Mouse (Mus musculus) midbrain, embryonic 15.5 days (tissue): ENCODE data around the gene Pdlim7. TPM values are rescaled to one million over a fixed set of nuclear protein-coding genes. Genes with fewer than 3 reads are reported as not detected.

Experiments used
- ATAC-seq: fragments of 200-750 bp; cut with Nextera tagmentation; replicated peaks from 2 replicates; pipeline ENCODE4 v1.8.0; 2017; ENCODE audit warnings: moderate TSS enrichment
- H3K27ac ChIP-seq: fragments of 300-500 bp; sonication (generic); 2 replicates; pipeline ENCODE4 v1.5.1; 2015; ENCODE audit warnings: mild to moderate bottlenecking, inconsistent platforms
- H3K27me3 ChIP-seq: fragments of 300-500 bp; sonication (generic); replicated peaks from 2 replicates; pipeline ENCODE4 v1.6.1; 2015; ENCODE audit warnings: inconsistent platforms
- H3K36me3 ChIP-seq: fragments of 300-500 bp; sonication (generic); replicated peaks from 2 replicates; pipeline ENCODE4 v1.6.1; 2015; ENCODE audit warnings: inconsistent platforms
- H3K4me1 ChIP-seq: fragments of 300-500 bp; sonication (generic); 2 replicates; pipeline ENCODE4 v1.6.1; 2015; ENCODE audit warnings: inconsistent platforms
- H3K4me2 ChIP-seq: fragments of 300-500 bp; sonication (generic); 2 replicates; pipeline ENCODE4 v1.6.1; 2015; ENCODE audit warnings: inconsistent platforms, mild to moderate bottlenecking, moderate library complexity
- H3K4me3 ChIP-seq: fragments of 300-500 bp; sonication (generic); 2 replicates; pipeline ENCODE4 v1.5.1; 2015; ENCODE audit warnings: mild to moderate bottlenecking, inconsistent platforms
- H3K9ac ChIP-seq: fragments of 300-500 bp; sonication (generic); 2 replicates; pipeline ENCODE4 v1.6.1; 2015; ENCODE audit warnings: mild to moderate bottlenecking, inconsistent platforms
- H3K9me3 ChIP-seq: fragments of 300-500 bp; sonication (generic); 2 replicates; pipeline ENCODE4 v1.6.1; 2016; ENCODE audit warnings: inconsistent platforms
- WGBS: fragments of 180-500 bp; shearing (Covaris S2); methylation state at CpG from one replicate; pipeline ENCODE4 v1.1.7; 2015; ENCODE audit warnings: mixed read lengths; 5-methylcytosine and 5-hydroxymethylcytosine counted together
- polyA plus RNA-seq: library from polyadenylated mRNA; unstranded; fragments of >200 nt; fragmentation: Nextera tagmentation; extraction: Ambion mirVana; gene quantifications from 2 replicates; pipeline ENCODE4 v1.2.1, GENCODE M21; 2015

Gene Pdlim7
- polyA plus RNA-seq, 1 experiment from 2014 or later, result 171 TPM

- peak; percentile 62 for ATAC-seq
- peaks cover 92% of the 10 kb centered on the region for H3K4me1 ChIP-seq
- H3K9ac ChIP-seq, result peak overlapping the region; percentile 68
- under 1% methylated on average over 54 of the region's 54 CpGs for WGBS
- peak overlapping the region; percentile 89 for H3K27ac ChIP-seq
- H3K9me3 ChIP-seq, result no peaks in the 10 kb centered on the region
- peak overlapping the region; percentile 97 for H3K4me2 ChIP-seq
- H3K36me3 ChIP-seq, result peaks cover 17% of the 10 kb centered on the region
- H3K4me3 ChIP-seq, result peak overlapping the region; percentile 44
- H3K27me3 ChIP-seq, result no peaks in the 10 kb centered on the region
Observed at GRCm38 (mm10) chr13:55471156-55471818, 42.2 kb downstream of the Pdlim7 start.

- H3K4me1 ChIP-seq, result peaks cover 98% of the 10 kb centered on the region
- no peaks in the 10 kb centered on the region for H3K9me3 ChIP-seq
- peak overlapping the region; percentile 89 for H3K27ac ChIP-seq
- no peaks in the 10 kb centered on the region for H3K27me3 ChIP-seq
- peak overlapping the region; percentile 68; the same call in 1 of the 2 replicates for H3K9ac ChIP-seq
- no peak overlapping the region for H3K4me3 ChIP-seq
- no peak for ATAC-seq
- peaks cover 8% of the 10 kb centered on the region for H3K36me3 ChIP-seq
- H3K4me2 ChIP-seq, result peak overlapping the region; percentile 97
- WGBS, result 29% methylated on average over 9 of the region's 9 CpGs
Observed at GRCm38 (mm10) chr13:55470372-55470771, 43.1 kb downstream of the Pdlim7 start.

- no peak for ATAC-seq
- no peak overlapping the region for H3K4me2 ChIP-seq
- 26% methylated on average over 13 of the region's 13 CpGs for WGBS
- no peak overlapping the region for H3K27ac ChIP-seq
- H3K4me3 ChIP-seq, result no peak overlapping the region
- no peaks in the 10 kb centered on the region; the same call in 1 of the 2 replicates for H3K36me3 ChIP-seq
- H3K27me3 ChIP-seq, result no peaks in the 10 kb centered on the region
- H3K9me3 ChIP-seq, result no peaks in the 10 kb centered on the region
- H3K4me1 ChIP-seq, result peaks cover 92% of the 10 kb centered on the region
- no peak overlapping the region for H3K9ac ChIP-seq
Observed at GRCm38 (mm10) chr13:55468851-55469560, 44.5 kb downstream of the Pdlim7 start.

GRCm38 (mm10) chr13:55465830-55466440, 47.5 kb downstream of the Pdlim7 start:
- peaks cover 74% of the 10 kb centered on the region for H3K4me1 ChIP-seq

GRCm38 (mm10) chr13:55465184-55465583, 48.3 kb downstream of the Pdlim7 start:
- no peaks in the 10 kb centered on the region; the same call in 1 of the 2 replicates for H3K36me3 ChIP-seq
- 0% methylated on average over 3 of the region's 3 CpGs for WGBS
- no peaks in the 10 kb centered on the region for H3K27me3 ChIP-seq
- H3K4me1 ChIP-seq, result peaks cover 66% of the 10 kb centered on the region
- ATAC-seq, result peak; percentile 35
- peak overlapping the region; percentile 97 for H3K27ac ChIP-seq
- peak overlapping the region; percentile 61 for H3K4me3 ChIP-seq
- no peaks in the 10 kb centered on the region for H3K9me3 ChIP-seq
- peak overlapping the region; percentile 89 for H3K4me2 ChIP-seq
- H3K9ac ChIP-seq, result peak overlapping the region; percentile 76

More at GRCm38 (mm10) chr13:55465830-55466440, 47.5 kb downstream of the Pdlim7 start:
- Histone ChIP-seq H3K36me3 (no peaks in the 10 kb centered on the region), H3K27ac (peak overlapping the region; percentile 97), H3K4me3 (peak overlapping the region; percentile 61), H3K4me2 (peak overlapping the region; percentile 89), H3K9ac (peak overlapping the region; percentile 76), H3K9me3 (no peaks in the 10 kb centered on the region), H3K27me3 (no peaks in the 10 kb centered on the region)
- no peak for ATAC-seq
- 44% methylated on average over 5 of the region's 5 CpGs for WGBS

- Histone ChIP-seq H3K36me3 (peaks cover 3% of the 10 kb centered on the region; the same call in 1 of the 2 replicates), H3K4me1 (peaks cover 57% of the 10 kb centered on the region), H3K27me3 (no peaks in the 10 kb centered on the region), H3K4me3 (peak within 1 kb of the TSS; percentile 61), H3K27ac (peak within 1 kb of the TSS; percentile 97), H3K9me3 (no peaks in the 10 kb centered on the region), H3K9ac (peak within 1 kb of the TSS; percentile 76), H3K4me2 (peak within 1 kb of the TSS; percentile 89)
- WGBS, result under 1% methylated on average over 79 of the region's 84 CpGs
- peak; percentile 80 for ATAC-seq
Observed at GRCm38 (mm10) chr13:55464027-55464884, 49.2 kb downstream of the Pdlim7 start, which contains the start of gene Prr7. Prr7 (plus strand) TSS chr13:55464267.

GRCm38 (mm10) chr13:55463399-55464026, 50.0 kb downstream of the Pdlim7 start:
- no peaks in the 10 kb centered on the region for H3K9me3 ChIP-seq
- peaks cover 10% of the 10 kb centered on the region; the same call in 1 of the 2 replicates for H3K36me3 ChIP-seq
- WGBS, result 6% methylated on average over 14 of the region's 14 CpGs
- peak; percentile 24 for ATAC-seq
- peak overlapping the region; percentile 61 for H3K4me3 ChIP-seq
- peaks cover 50% of the 10 kb centered on the region for H3K4me1 ChIP-seq
- H3K4me2 ChIP-seq, result peak overlapping the region; percentile 89
- H3K27me3 ChIP-seq, result no peaks in the 10 kb centered on the region
- H3K9ac ChIP-seq, result peak overlapping the region; percentile 76
- peak overlapping the region; percentile 97 for H3K27ac ChIP-seq

GRCm38 (mm10) chr13:55462965-55463364, 50.5 kb downstream of the Pdlim7 start:
- ATAC-seq, result no peak
- Histone ChIP-seq H3K9ac (no peak overlapping the region), H3K27me3 (no peaks in the 10 kb centered on the region), H3K4me3 (no peak overlapping the region), H3K9me3 (no peaks in the 10 kb centered on the region), H3K27ac (peak overlapping the region; percentile 97), H3K4me2 (peak overlapping the region; percentile 89; the same call in 1 of the 2 replicates), H3K4me1 (peaks cover 44% of the 10 kb centered on the region), H3K36me3 (peaks cover 14% of the 10 kb centered on the region; the same call in 1 of the 2 replicates)
- 44% methylated on average over 2 of the region's 2 CpGs for WGBS

- no peaks in the 10 kb centered on the region for H3K9me3 ChIP-seq
- no peak for ATAC-seq
- no peak overlapping the region for H3K27ac ChIP-seq
- no peak overlapping the region for H3K9ac ChIP-seq
- no peak overlapping the region for H3K4me3 ChIP-seq
- H3K36me3 ChIP-seq, result peaks cover 44% of the 10 kb centered on the region
- WGBS, result 96% methylated on average over 16 of the region's 16 CpGs
- no peaks in the 10 kb centered on the region for H3K27me3 ChIP-seq
- peaks cover 9% of the 10 kb centered on the region for H3K4me1 ChIP-seq
- no peak overlapping the region for H3K4me2 ChIP-seq
Observed at GRCm38 (mm10) chr13:55451785-55452549, 61.5 kb downstream of the Pdlim7 start.

GRCm38 (mm10) chr13:55451296-55451695, 62.2 kb downstream of the Pdlim7 start:
- no peak overlapping the region for H3K4me2 ChIP-seq
- H3K27ac ChIP-seq, result no peak overlapping the region
- H3K4me3 ChIP-seq, result no peak overlapping the region
- H3K27me3 ChIP-seq, result no peaks in the 10 kb centered on the region
- peaks cover 44% of the 10 kb centered on the region for H3K36me3 ChIP-seq
- no peaks in the 10 kb centered on the region for H3K9me3 ChIP-seq
- WGBS, result 92% methylated on average over 10 of the region's 10 CpGs
- no peak for ATAC-seq
- H3K9ac ChIP-seq, result no peak overlapping the region
- H3K4me1 ChIP-seq, result peaks cover 16% of the 10 kb centered on the region
